Mouse (Mus musculus): ENCODE data around the gene Zc3hav1l. TPM values are rescaled to one million over a fixed set of nuclear protein-coding genes. Genes with fewer than 3 reads are reported as not detected.

Gene Zc3hav1l
- polyA plus RNA-seq, 1 experiment from 2014 or later, result 1.6 TPM

- Histone ChIP-seq H3K4me2 (replicated peaks; ENCODE audit: low read depth) (no peak overlapping the region), H3K36me3 (ENCODE audit: control insufficient read depth, insufficient read depth) (no peaks in the 10 kb centered on the region), H3K9me3 (ENCODE audit: control insufficient read depth) (no peaks in the 10 kb centered on the region), H3K27ac (ENCODE audit: low read depth, low read length) (no peak overlapping the region), H3K4me1 (replicated peaks; ENCODE audit: control insufficient read depth, insufficient read depth, low read length) (no peaks in the 10 kb centered on the region; the same call in 1 of the 2 replicates), H3K27me3 (replicated peaks; ENCODE audit: control insufficient read depth, insufficient read depth, low read length) (no peaks in the 10 kb centered on the region), H3K4me3 (ENCODE audit: low read depth, low read length) (no peak overlapping the region), H3K9ac (ENCODE audit: low read depth, low read length) (no peak overlapping the region)
- no peak for ATAC-seq
- WGBS, result 94% methylated on average over 8 of the region's 8 CpGs
- TF ChIP-seq CTCF (IDR thresholded peaks at IDR 0.05; ENCODE audit: low read depth), result no peak
Observed at GRCm38 (mm10) chr6:38257506-38257905, 41.6 kb downstream of the Zc3hav1l start.

- Histone ChIP-seq H3K27ac (ENCODE audit: low read depth, low read length) (no peak overlapping the region), H3K9me3 (ENCODE audit: control insufficient read depth) (no peaks in the 10 kb centered on the region), H3K4me1 (replicated peaks; ENCODE audit: control insufficient read depth, insufficient read depth, low read length) (no peaks in the 10 kb centered on the region; the same call in 1 of the 2 replicates), H3K27me3 (replicated peaks; ENCODE audit: control insufficient read depth, insufficient read depth, low read length) (no peaks in the 10 kb centered on the region), H3K4me3 (ENCODE audit: low read depth, low read length) (no peak overlapping the region), H3K4me2 (replicated peaks; ENCODE audit: low read depth) (no peak overlapping the region), H3K36me3 (ENCODE audit: control insufficient read depth, insufficient read depth) (no peaks in the 10 kb centered on the region), H3K9ac (ENCODE audit: low read depth, low read length) (no peak overlapping the region)
- no peak for TF ChIP-seq CTCF (IDR thresholded peaks at IDR 0.05; ENCODE audit: low read depth)
- WGBS, result 77% methylated on average over 4 of the region's 4 CpGs
- no peak for ATAC-seq
Observed at GRCm38 (mm10) chr6:38256793-38257192, 42.3 kb downstream of the Zc3hav1l start.

GRCm38 (mm10) chr6:38255794-38256193, 43.3 kb downstream of the Zc3hav1l start:
- H3K9me3 ChIP-seq (ENCODE audit: control insufficient read depth), result no peaks in the 10 kb centered on the region
- no peak for TF ChIP-seq CTCF (IDR thresholded peaks at IDR 0.05; ENCODE audit: low read depth)
- H3K9ac ChIP-seq (ENCODE audit: low read depth, low read length), result no peak overlapping the region
- H3K4me2 ChIP-seq (replicated peaks; ENCODE audit: low read depth), result no peak overlapping the region
- H3K27me3 ChIP-seq (replicated peaks; ENCODE audit: control insufficient read depth, insufficient read depth, low read length), result no peaks in the 10 kb centered on the region
- H3K4me1 ChIP-seq (replicated peaks; ENCODE audit: control insufficient read depth, insufficient read depth, low read length), result no peaks in the 10 kb centered on the region; the same call in 1 of the 2 replicates
- H3K27ac ChIP-seq (ENCODE audit: low read depth, low read length), result no peak overlapping the region
- 87% methylated on average over 2 of the region's 2 CpGs for WGBS
- H3K4me3 ChIP-seq (ENCODE audit: low read depth, low read length), result no peak overlapping the region
- H3K36me3 ChIP-seq (ENCODE audit: control insufficient read depth, insufficient read depth), result no peaks in the 10 kb centered on the region
- ATAC-seq, result no peak

- Histone ChIP-seq H3K27me3 (replicated peaks; ENCODE audit: control insufficient read depth, insufficient read depth, low read length) (no peaks in the 10 kb centered on the region), H3K27ac (ENCODE audit: low read depth, low read length) (no peak within 1 kb of the TSS)
- WGBS, result under 1% methylated on average over 70 of the region's 118 CpGs
Observed at GRCm38 (mm10) chr6:38253736-38254641, 45.1 kb downstream of the Zc3hav1l start, which contains the start of gene D630045J12Rik. Gene D630045J12Rik (minus strand): TSS chr6:38254009.

GRCm38 (mm10) chr6:38252766-38253735, 46.0 kb downstream of the Zc3hav1l start:
- Histone ChIP-seq H3K27ac (ENCODE audit: low read depth, low read length) (no peak overlapping the region), H3K9ac (ENCODE audit: low read depth, low read length) (peak overlapping the region; percentile 77)
- no peak for ATAC-seq

More at GRCm38 (mm10) chr6:38253736-38254641, 45.1 kb downstream of the Zc3hav1l start, which contains the start of gene D630045J12Rik:
- peak; percentile 95 for ATAC-seq
- Histone ChIP-seq H3K4me1 (replicated peaks; ENCODE audit: control insufficient read depth, insufficient read depth, low read length) (no peaks in the 10 kb centered on the region; the same call in 1 of the 2 replicates), H3K9ac (ENCODE audit: low read depth, low read length) (peak within 1 kb of the TSS; percentile 77), H3K36me3 (ENCODE audit: control insufficient read depth, insufficient read depth) (no peaks in the 10 kb centered on the region), H3K9me3 (ENCODE audit: control insufficient read depth) (no peaks in the 10 kb centered on the region), H3K4me3 (ENCODE audit: low read depth, low read length) (peak within 1 kb of the TSS; percentile 75), H3K4me2 (replicated peaks; ENCODE audit: low read depth) (peak within 1 kb of the TSS; percentile 100)
- peak; percentile 51 for TF ChIP-seq CTCF (IDR thresholded peaks at IDR 0.05; ENCODE audit: low read depth)

More at GRCm38 (mm10) chr6:38252766-38253735, 46.0 kb downstream of the Zc3hav1l start:
- Histone ChIP-seq H3K4me2 (replicated peaks; ENCODE audit: low read depth) (peak overlapping the region; percentile 100), H3K4me3 (ENCODE audit: low read depth, low read length) (peak overlapping the region; percentile 75), H3K27me3 (replicated peaks; ENCODE audit: control insufficient read depth, insufficient read depth, low read length) (no peaks in the 10 kb centered on the region), H3K4me1 (replicated peaks; ENCODE audit: control insufficient read depth, insufficient read depth, low read length) (no peaks in the 10 kb centered on the region; the same call in 1 of the 2 replicates), H3K9me3 (ENCODE audit: control insufficient read depth) (no peaks in the 10 kb centered on the region), H3K36me3 (ENCODE audit: control insufficient read depth, insufficient read depth) (no peaks in the 10 kb centered on the region)
- no peak for TF ChIP-seq CTCF (IDR thresholded peaks at IDR 0.05; ENCODE audit: low read depth)
- 14% methylated on average over 19 of the region's 19 CpGs for WGBS

All from intestine, postnatal 0 days (tissue).